Mouse (Mus musculus) hindbrain, embryonic 14.5 days (tissue): ENCODE measurements at regions not wholly inside any gene's neighbourhood (a gene's known extent, or its start where the extent isn't known, plus 50 kb on each side); places are given as distances from the start of the nearest gene placed in this dataset.
A peak's percentile ranks its signal among the peaks of the same experiment; 100 is the strongest.

ENCODE experiments used
- ATAC-seq: fragments of 200-750 bp; cut with Nextera tagmentation; 2 replicates; pipeline ENCODE4 v1.8.0; 2017; ENCODE audit warnings: moderate number of reproducible peaks, mild to moderate bottlenecking, moderate TSS enrichment, moderate library complexity; ENCODE audit not compliant: low FRiP score
- DNase-seq: peaks from one replicate; pipeline ENCODE4 v3.0.0-alpha.2; 2015; ENCODE audit warnings: low spot score
- H3K27ac ChIP-seq: fragments of 300-500 bp; sonication (generic); 2 replicates; pipeline ENCODE4 v1.5.1; 2014; ENCODE audit warnings: mild to moderate bottlenecking, moderate library complexity
- H3K27me3 ChIP-seq: fragments of 300-500 bp; sonication (generic); 2 replicates; pipeline ENCODE4 v1.6.1; 2014; ENCODE audit warnings: mild to moderate bottlenecking, low read length, mixed read lengths; ENCODE audit not compliant: control insufficient read depth, insufficient read depth
- H3K36me3 ChIP-seq: fragments of 300-500 bp; sonication (generic); replicated peaks from 2 replicates; pipeline ENCODE4 v1.6.1; 2014; ENCODE audit not compliant: control insufficient read depth, insufficient read depth
- H3K4me1 ChIP-seq: fragments of 300-500 bp; sonication (generic); replicated peaks from 2 replicates; pipeline ENCODE4 v1.6.1; 2014; ENCODE audit warnings: antibody characterized with exemption, low read length, mixed read lengths; ENCODE audit not compliant: control insufficient read depth, insufficient read depth
- H3K4me2 ChIP-seq: fragments of 300-500 bp; sonication (generic); replicated peaks from 2 replicates; pipeline ENCODE4 v1.6.1; 2014; ENCODE audit warnings: mild to moderate bottlenecking, moderate library complexity
- H3K4me3 ChIP-seq: fragments of 300-500 bp; sonication (generic); replicated peaks from 2 replicates; pipeline ENCODE4 v1.5.1; 2014; ENCODE audit warnings: mild to moderate bottlenecking, low read length
- H3K9ac ChIP-seq: fragments of 300-500 bp; sonication (generic); 2 replicates; pipeline ENCODE4 v1.6.1; 2014
- H3K9me3 ChIP-seq: fragments of 300-500 bp; sonication (generic); 2 replicates; pipeline ENCODE4 v1.6.1; 2016; ENCODE audit warnings: low read length; ENCODE audit not compliant: control insufficient read depth
- WGBS: fragments of 180-500 bp; shearing (Covaris S2); extraction: QIAGEN DNeasy Blood & Tissue Kit; methylation state at CpG from one replicate; pipeline ENCODE4 v1.1.7; 2014; 5-methylcytosine and 5-hydroxymethylcytosine counted together

DNA sequence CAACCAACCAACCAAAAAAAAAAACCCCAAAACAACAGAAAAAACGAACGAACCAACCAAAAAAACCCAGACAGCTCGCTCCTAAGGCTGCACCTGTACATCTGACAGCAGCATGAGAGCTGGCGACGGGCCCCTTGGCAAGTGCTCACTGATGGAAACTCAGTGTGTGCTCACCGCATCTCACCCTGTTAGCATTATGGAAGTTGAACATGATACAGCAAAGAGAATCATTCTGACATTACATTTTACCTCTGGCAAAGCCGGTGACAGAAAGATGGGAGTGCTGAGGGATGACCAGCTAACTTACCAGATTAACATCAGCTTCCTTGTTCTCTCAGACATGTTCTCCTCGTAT lies 57.9 kb upstream of the Mdm1 start:
- no peak overlapping the region for H3K9ac ChIP-seq
- no peaks in the 10 kb centered on the region for H3K9me3 ChIP-seq
- H3K27ac ChIP-seq: no peak overlapping the region
- no peaks in the 10 kb centered on the region for H3K27me3 ChIP-seq
- H3K36me3 ChIP-seq: no peaks in the 10 kb centered on the region
- H3K4me3 ChIP-seq: no peak overlapping the region
- WGBS: 89% methylated on average over 8 of the region's 8 CpGs
- peaks cover 7% of the 10 kb centered on the region; the same call in 1 of the 2 replicates for H3K4me1 ChIP-seq
- no peak overlapping the region for H3K4me2 ChIP-seq
- ATAC-seq: no peak
- DNase-seq: no peak

DNA sequence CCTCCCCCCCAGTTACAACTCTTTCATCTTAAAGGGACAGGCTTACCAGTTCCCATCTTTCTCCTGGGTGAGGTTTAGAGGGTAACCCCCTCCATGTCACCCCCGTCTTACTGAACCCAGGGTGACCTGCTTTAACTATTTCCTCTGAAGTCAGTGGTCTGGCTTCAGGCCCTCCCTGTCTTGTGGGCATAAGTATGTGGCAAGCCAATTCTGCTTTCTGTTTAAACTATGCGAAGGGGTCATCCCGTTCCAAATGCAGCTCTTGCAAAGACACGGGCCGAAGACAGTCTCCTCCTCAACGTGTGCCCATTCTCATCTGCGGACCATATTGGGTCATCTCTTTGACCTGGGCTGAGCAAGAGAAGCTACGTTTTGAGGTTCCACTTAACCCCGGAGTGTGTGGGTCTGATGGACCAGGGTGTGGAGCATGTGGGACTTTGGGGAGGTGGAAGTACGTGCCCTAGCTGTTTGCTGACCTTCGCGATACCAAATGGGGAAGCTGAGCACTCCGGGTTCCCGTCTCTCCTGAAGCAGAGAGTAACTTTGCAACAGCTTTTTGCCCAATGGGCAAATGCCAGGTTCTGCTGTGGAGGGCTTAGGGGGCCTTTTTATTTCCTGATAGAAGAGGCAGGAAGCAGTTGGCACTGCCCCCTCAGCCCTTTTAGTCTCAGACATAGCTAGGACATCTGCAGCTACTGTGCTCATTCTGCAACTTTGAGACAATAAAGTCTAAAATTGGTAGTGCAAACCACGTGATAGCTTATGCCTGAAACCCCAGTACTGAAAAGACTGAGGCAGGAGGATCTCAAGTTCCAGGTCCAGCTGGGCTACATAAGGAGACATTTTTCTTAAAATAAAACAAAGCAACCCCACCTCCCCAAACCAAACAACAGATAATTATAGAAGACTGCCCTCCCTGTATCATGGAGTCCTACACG lies 56.3 kb upstream of the Mdm1 start:
- no peak overlapping the region for H3K27ac ChIP-seq
- H3K9ac ChIP-seq: no peak overlapping the region
- H3K4me1 ChIP-seq: peaks cover 7% of the 10 kb centered on the region; the same call in 1 of the 2 replicates
- no peaks in the 10 kb centered on the region for H3K9me3 ChIP-seq
- no peaks in the 10 kb centered on the region for H3K36me3 ChIP-seq
- no peak for DNase-seq
- H3K4me3 ChIP-seq: no peak overlapping the region
- no peak overlapping the region for H3K4me2 ChIP-seq
- ATAC-seq: no peak
- no peaks in the 10 kb centered on the region for H3K27me3 ChIP-seq
- 94% methylated on average over 16 of the region's 16 CpGs for WGBS

DNA sequence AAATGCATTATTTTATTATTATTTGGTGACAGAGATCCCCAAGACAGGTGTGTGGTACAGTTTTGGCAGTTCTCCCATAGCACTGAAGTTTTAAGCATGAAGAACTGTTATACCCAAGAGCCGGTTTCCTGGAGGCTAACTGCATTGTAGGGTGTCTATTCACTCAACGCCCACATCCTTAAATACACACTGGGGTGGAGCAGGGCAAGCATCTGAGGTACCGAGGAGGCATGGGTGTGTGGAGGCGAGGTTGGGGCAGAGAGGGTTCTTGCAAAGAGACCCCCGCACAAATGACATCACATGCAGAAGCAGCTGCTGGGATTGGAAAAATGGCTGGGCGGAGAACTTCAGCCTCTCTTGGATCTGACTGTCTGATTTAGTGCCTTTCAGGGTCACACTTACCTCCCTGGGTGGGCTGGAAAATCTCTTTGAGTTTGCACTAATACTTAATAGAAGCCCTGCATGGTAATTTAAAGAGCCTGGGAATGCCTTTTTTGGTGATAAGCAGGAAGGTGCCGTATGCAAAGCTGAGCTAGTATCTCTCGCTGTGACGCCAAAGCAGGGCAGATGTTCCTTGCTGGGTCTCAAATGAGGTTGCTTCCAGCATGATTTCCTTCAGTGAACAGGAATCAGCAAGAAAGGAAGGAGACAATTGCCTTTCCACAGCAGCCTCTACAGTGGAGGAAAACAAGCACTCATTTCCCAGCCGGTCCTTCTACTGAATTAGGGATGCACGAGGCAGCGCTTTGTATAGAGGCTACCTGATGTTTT lies 53.9 kb upstream of the Mdm1 start:
- Histone ChIP-seq H3K9ac (peak overlapping the region; percentile 45), H3K4me2 (peak overlapping the region; percentile 44), H3K36me3 (no peaks in the 10 kb centered on the region), H3K27me3 (no peaks in the 10 kb centered on the region), H3K27ac (peak overlapping the region; percentile 75), H3K9me3 (no peaks in the 10 kb centered on the region), H3K4me1 (peaks cover 7% of the 10 kb centered on the region; the same call in 1 of the 2 replicates), H3K4me3 (peak overlapping the region; percentile 7; the same call in 1 of the 2 replicates)
- 17% methylated on average over 12 of the region's 12 CpGs for WGBS
- ATAC-seq (peak; percentile 70; the same call in 1 of the 2 replicates), DNase-seq (peak; percentile 60)

DNA sequence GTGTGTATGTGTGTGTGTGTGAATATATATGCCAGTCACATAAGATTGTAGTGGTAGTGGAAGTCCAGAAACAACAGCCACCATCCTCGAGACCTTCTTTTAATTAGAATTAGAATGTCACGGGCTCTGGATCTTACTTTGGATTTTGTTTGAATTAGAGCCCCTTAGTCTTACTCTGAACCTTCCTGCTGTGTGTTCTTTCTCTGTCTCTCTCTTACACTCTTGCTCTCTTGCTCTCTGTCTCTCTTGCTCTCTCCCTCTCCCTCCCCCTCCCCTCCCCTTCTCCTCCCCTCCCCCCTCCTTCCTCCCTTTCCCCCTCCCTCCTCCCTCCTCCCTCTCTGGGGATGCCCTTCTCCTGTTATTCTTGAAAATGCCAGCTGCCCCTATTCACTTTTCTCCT lies 53.1 kb upstream of the Mdm1 start:
- H3K27ac ChIP-seq: peak overlapping the region; percentile 75
- H3K4me2 ChIP-seq: peak overlapping the region; percentile 44
- H3K4me1 ChIP-seq: peaks cover 7% of the 10 kb centered on the region; the same call in 1 of the 2 replicates
- peak overlapping the region; percentile 45; the same call in 1 of the 2 replicates for H3K9ac ChIP-seq
- 33% methylated on average over 2 of the region's 2 CpGs for WGBS
- no peak overlapping the region for H3K4me3 ChIP-seq
- H3K36me3 ChIP-seq: no peaks in the 10 kb centered on the region
- no peak; the same call in 1 of the 2 replicates for ATAC-seq
- no peaks in the 10 kb centered on the region for H3K27me3 ChIP-seq
- DNase-seq: no peak
- H3K9me3 ChIP-seq: no peaks in the 10 kb centered on the region

DNA sequence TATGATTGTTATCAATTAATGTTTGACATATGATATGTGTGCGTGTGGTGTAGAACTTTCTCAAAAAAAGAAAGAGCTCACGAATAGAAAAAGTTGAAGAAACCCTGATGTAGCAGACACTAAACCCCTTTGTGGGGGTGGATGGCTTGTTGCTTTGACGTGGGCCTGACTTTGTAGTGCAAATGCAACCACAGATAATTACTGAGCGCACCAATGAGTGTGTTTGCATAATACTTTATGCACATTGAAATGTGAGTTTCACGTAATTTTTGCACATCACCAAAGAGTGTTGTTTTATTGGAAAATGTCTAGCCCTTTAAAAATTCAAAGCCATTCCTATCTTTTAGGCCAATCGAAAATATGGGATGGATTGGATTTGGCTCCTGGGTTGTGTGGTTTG lies 51.7 kb upstream of the Mdm1 start:
- Histone ChIP-seq H3K27ac (no peak overlapping the region), H3K9ac (no peak overlapping the region), H3K4me3 (no peak overlapping the region), H3K36me3 (no peaks in the 10 kb centered on the region), H3K9me3 (no peaks in the 10 kb centered on the region), H3K4me1 (peaks cover 7% of the 10 kb centered on the region; the same call in 1 of the 2 replicates), H3K27me3 (no peaks in the 10 kb centered on the region), H3K4me2 (no peak overlapping the region)
- WGBS: 91% methylated on average over 6 of the region's 6 CpGs
- DNase-seq: no peak
- no peak for ATAC-seq

DNA sequence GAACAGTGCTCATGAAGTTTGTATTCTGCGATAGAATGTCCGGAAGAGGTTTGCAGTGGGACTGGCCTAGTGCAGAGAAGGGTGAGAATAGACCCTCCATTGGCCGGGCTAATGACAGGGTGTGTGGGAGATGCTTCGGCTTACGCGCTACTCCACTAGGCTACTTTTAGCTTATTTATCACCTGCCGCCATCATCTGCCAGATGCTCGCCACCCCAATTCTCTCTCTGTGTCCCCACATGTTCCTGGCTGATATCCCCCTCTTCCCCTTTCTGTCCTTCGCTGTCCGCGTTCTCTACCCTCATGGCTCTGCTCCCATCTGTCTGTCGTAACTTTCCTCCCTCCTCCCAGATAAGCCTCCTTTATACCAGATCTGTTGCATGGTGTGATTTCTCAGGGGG lies 50.1 kb upstream of the Mdm1 start:
- Histone ChIP-seq H3K27ac (no peak overlapping the region), H3K4me3 (no peak overlapping the region), H3K9me3 (no peaks in the 10 kb centered on the region), H3K27me3 (no peaks in the 10 kb centered on the region), H3K36me3 (no peaks in the 10 kb centered on the region), H3K4me1 (peaks cover 7% of the 10 kb centered on the region; the same call in 1 of the 2 replicates), H3K9ac (no peak overlapping the region), H3K4me2 (no peak overlapping the region)
- 95% methylated on average over 12 of the region's 12 CpGs for WGBS
- ATAC-seq: no peak
- no peak for DNase-seq
